Mouse (Mus musculus): Measurements from ENCODE around the gene Rcbtb2.
A peak's percentile ranks its signal among the peaks of the same experiment; 100 is the strongest.

Rcbtb2 gene

DNA sequence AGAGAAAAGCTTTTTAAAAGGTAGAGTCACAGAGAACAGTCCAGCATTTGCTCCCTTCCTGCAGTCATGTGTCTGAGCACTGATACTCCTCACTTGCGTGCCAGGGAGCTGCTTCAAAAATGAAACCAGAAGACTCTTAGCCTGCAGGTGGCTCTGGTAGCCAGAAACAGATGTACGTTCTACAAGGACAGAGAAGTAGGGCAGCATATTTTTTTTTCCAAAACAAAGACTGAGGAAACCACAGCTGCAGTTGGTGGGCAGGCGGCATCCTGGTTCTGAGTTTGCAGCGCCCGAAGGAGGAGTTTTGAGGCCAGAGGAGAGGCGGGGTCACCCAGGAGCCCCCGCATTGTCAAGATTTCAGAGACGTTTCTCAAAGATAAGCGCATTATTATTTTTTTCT lies 5.9 kb upstream of the Rcbtb2 start:
- DNase-seq (ENCODE audit: low spot score in 2 of 2), result peak; percentile 66 to 69

GRCm38 (mm10) chr14:73117411-73118392 lies 5.1 kb upstream of the Rcbtb2 start:
- no peak for DNase-seq (ENCODE audit: low spot score in 2 of 2)

GRCm38 (mm10) chr14:73118482-73119347 lies 4.1 kb upstream of the Rcbtb2 start:
- DNase-seq (ENCODE audit: low spot score in 2 of 2), result peak in 1 of 2 experiments; percentile 31

- peak in 1 of 2 experiments; percentile 18 for DNase-seq (ENCODE audit: low spot score in 2 of 2)
These were observed 3.4 kb upstream of the Rcbtb2 start for GRCm38 (mm10) chr14:73119459-73119858.

- no peak for DNase-seq (ENCODE audit: low spot score in 2 of 2)
These were observed 2.9 kb upstream of the Rcbtb2 start for GRCm38 (mm10) chr14:73119966-73120365.

DNA sequence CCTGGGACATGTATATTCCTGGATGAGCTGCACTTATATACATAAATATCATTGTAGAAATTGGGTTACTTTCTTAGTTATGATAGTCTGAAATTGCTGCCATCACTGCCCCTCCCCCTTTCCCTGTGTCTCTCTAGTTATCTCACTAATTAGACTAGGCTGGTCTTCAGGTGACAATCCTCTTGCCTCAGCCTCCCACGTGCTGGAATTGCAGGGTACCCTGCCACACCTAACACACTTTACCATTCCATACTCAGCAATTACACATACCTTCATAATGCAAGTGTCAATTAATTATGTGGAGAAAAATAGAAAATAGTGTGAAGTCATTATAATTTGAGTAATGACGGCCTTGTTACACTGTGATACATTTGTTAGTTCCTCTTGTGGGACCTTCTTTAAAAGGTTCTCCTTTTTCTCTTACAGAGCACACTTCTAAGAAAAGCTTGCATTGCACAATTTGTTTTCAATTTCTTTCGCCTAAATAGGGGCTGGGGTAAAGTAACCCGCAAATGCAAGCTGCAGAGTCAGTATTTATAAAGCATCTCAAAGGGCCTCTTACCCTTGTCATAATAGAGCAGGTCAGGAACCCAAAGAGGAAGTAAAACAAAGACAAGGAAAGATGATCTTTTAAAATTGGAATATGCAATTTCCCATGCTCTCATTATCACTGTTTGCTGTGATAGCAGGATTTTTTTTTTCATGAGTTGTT lies 470 bp upstream of the Rcbtb2 start:
- no peak for DNase-seq (ENCODE audit: low spot score in 2 of 2)

DNA sequence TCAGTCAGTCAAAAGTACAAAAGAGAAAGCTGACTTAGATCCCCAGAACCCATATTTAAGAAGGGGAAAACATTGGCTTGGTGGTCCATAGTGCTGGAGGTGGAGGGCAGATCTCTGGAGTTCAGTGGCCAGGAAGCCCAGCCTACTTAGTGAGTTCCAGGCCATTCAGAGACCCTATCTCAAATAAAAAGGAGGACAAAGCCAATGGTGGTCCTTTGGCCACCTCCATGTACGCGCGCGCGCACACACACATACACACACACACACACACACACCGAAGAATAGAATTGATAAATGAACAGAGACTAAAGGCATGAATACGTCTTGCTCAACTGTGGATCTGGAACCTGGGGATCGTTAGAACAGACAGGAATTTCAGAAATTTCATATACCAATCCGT lies 544 bp downstream of the Rcbtb2 start:
- DNase-seq (ENCODE audit: low spot score in 2 of 2), result no peak

DNA sequence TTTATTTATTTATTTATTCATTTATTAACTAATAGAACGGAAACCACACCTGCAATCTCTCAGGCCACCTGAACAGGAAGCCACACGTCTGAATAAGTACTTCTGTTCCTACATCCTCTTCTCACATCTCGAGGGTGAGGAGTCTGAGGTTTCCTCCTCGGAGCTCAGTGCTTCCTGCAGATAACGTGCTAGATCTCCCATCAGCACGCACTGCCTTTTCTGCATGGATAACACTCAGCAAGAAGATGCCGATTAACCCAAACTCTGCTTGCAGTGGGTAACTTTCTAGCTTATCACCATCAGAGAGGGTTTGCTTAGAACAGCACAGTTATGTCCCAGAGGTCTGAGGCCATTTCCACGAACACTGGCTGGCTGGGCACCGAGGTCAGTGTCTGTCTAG lies 949 bp downstream of the Rcbtb2 start:
- DNase-seq (ENCODE audit: low spot score in 2 of 2), result peak; percentile 69

DNA sequence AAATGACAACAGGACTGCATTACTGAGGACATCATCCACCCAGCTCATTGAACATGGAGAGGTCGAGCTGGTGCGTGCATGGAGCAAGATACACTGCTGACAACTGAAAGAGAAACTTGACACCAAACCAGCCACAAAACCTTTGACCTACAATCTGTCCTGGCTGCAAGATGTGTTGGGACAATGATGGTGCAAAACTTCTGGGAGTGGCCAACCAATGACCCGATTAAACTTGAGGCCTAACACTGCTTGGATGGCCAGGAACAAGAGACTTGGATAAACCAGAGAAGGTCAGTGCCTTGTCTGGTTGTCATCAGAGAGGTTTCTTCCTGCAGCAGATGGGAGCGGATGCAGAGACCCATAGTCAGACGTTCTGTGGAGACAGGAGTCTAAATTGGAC lies 7.7 kb downstream of the Rcbtb2 start:
- no peak for DNase-seq (ENCODE audit: low spot score in 2 of 2)

GRCm38 (mm10) chr14:73131856-73132410 lies 9.1 kb downstream of the Rcbtb2 start:
- DNase-seq (ENCODE audit: low spot score in 2 of 2), result no peak

DNA sequence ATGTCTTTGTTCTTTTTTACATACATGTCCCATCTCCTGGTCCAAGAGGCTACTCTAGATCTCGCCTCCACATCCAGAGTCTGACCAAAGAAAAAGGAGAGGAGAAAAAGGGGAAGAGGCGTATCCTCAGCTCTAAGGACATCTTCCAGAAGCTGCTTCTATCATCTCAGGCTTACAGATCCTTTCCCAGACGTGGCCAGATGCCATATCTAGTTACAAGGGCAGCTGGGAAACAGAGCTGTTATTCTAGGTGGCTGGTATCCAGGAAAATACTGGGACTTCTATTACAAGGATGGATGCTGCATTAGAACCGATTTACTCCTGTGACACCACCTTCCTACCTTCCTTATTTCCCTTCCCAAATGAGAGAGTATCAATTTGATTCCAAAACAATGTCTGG lies 9.9 kb downstream of the Rcbtb2 start:
- DNase-seq (ENCODE audit: low spot score in 2 of 2), result no peak

GRCm38 (mm10) chr14:73137234-73137633 lies 14.4 kb downstream of the Rcbtb2 start:
- no peak for DNase-seq (ENCODE audit: low spot score in 2 of 2)

DNA sequence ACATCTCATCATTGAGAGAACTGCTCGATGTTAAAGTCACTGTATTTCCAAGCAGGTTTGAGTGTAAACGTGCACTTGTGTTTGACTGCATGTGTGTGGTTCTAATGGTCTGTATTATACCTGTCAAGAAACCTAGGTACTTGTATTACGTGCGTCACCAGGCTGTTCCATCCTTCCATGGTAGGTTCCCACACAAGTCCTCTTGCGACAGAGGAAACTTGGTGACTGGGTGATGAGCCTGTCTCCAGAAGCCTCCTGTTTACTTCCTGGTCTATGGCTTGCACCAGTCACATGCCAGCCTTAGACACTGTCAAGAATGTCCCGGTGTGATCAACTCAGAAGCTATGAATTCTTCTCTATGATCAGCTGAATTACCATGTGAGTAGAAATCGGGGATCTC lies 15.6 kb downstream of the Rcbtb2 start:
- no peak for DNase-seq (ENCODE audit: low spot score in 2 of 2)

- DNase-seq (ENCODE audit: low spot score in 2 of 2), result no peak
These were observed 17.0 kb downstream of the Rcbtb2 start for GRCm38 (mm10) chr14:73139866-73140265.

DNA sequence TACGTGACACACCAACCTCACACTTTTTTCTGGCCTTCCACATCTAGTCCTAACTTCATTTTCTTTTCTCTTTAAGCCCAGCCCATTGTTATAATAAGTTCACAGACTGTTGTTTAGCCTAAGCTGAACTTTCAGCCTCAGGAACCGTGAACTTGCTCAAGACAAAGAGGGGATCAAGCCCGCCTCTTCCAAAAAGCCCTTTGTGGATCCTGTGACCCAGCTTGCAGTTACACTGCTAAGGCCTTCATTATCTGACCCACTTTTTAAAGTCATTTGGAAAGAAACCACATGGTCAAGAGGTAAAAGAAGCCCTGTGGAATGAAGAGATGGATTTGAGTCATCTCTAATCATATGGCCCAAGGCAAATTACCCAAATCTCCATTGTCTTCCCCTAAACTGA lies 19.0 kb downstream of the Rcbtb2 start:
- DNase-seq (ENCODE audit: low spot score in 2 of 2), result no peak

DNA sequence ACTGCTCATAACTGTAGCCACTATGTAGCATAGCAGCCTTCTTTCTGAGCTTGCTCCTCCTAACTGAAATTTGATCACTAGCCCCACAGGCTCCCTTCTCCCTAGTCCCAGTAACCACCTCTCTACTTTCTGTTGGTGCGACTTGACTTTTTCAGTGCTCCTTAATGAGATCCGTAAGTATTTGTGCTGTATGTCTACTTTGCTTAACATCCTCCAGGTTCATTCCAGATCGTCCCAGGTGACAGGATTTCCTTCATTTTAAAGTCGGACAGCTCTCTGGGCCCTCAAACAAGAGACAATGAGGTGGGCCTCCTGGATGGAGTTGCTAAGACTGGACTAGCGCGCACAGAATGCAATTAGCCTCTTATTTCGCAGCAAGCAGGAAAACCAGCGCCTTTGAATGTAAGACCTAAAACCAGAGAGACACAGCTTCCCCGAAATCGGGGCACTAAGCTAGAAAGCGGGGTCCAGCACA lies 19.6 kb downstream of the Rcbtb2 start:
- peak in 1 of 2 experiments; percentile 8 for DNase-seq (ENCODE audit: low spot score in 2 of 2)

DNA sequence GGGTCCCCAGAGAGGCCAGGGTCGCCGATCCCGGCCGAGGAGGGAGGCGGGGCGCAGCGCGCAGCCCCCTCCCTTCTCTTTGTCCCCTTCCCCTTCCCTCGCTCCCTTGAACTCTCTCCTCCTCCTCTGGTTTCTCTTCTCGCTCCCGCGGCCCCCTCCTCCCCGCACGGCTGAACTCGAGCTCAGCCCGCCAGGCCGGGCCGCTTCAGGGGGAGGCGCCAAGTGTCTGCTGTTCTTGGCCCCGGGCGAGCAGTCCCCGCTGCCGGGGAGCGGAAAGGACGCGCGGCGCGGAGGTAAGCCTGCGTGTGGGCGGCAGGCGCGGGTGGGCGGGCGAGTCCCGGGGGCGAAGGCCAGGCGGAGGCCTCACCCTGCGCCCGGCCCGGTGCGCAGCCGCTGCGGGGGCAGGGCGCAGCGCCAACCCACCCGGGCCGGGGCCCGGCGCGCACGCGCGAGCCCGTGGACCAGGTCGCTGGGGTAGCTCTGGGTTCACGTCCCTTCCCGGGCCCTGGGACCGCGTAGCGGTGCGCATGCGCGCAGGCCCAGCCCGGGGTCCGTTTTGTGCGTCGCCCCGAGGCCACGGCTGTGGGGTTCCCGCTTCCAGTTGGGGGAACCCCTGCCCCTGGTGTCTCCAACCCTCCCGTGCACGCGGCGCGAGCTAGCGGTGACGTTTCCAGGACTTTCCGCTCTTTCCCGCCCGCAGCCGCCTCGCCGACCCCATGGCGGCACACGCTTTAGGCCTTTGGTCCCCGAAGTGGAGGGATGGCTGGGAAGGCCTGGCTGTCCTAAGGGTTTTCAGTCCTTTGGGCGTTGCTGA lies 20.3 kb downstream of the Rcbtb2 start:
- DNase-seq (ENCODE audit: low spot score in 2 of 2), result peak; percentile 87

GRCm38 (mm10) chr14:73143710-73144420 lies 21.0 kb downstream of the Rcbtb2 start:
- DNase-seq (ENCODE audit: low spot score in 2 of 2), result no peak

- no peak for DNase-seq (ENCODE audit: low spot score in 2 of 2)
These were observed 22.7 kb downstream of the Rcbtb2 start for GRCm38 (mm10) chr14:73145531-73145930.

DNA sequence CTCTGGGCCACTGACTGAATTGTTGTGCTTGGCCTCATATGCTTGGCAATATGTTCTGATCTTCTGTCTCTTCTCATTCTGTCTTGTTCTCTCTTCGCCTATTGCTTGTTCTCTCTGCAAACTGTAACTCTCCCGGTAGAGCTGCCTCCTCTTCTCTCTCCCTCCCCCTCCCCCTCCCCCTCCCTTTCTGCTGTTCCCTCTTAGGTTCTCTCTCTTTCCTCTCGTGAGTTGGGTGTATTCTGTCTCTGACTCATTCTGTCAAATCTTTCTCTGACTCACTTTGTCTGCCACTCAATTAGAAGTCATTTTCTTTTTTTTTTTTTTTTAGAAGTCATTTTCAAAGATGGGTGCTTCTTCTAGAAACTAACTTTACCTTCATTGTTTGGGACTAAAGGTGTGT lies 23.9 kb downstream of the Rcbtb2 start:
- no peak for DNase-seq (ENCODE audit: low spot score in 2 of 2)

Data from natural killer cell, adult 2 months (primary cell).